ENCODE assay signal across 17 mouse cellular contexts in the genomic region with DNA sequence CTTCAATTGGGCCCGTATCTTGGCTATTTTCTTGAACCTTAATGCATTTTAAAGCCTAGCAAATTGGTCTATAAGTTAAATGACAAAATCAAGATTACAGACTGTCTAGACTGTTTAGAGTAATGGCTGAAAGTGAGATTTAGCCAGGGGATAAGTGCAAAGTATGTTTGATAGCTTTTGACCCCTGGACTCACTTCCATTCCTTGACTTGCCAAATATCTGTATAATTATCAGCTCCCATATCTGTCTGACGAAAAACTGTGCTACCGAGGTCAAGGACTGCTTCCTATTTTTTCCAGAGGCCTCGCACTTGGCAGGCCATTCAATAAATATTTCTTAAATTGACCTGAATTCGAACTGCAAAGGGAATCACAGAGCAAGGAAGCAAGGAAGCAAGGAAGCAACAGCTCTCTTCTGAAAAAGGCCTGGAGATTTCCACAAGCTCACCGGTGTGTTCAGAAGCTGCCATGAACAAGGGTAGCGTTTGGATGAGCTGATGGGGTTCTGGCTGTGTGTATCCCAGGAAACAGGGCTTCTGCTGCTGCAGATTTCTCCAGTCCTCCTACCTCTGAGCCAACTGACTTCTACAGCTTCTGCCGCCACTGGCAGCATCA.
DNase-seq lines count a peak whose midpoint lies in the region; ATAC-seq and TF ChIP-seq lines count a peak whose summit lies in the region.
"Had no signal": no experiment of that assay in that cellular context is flagged by ENCODE, and none has a peak within 500 bp of the region (broad histone marks: within the 10 kb centered on the region; RNA-seq: fewer than 3 reads in every experiment).

No protein-coding gene starts in this region.

- no peaks in the 10 kb centered on the region for H3K36me3 ChIP-seq in heart, postnatal 0 days (replicated peaks; ENCODE audit: control insufficient read depth, insufficient read depth, low read length)
- no peaks in the 10 kb centered on the region for H3K36me3 ChIP-seq in kidney, postnatal 0 days (ENCODE audit: insufficient read depth, low read length)

- H3K27me3 ChIP-seq in heart, postnatal 0 days (ENCODE audit: control insufficient read depth, insufficient read depth, low read length), result no peaks in the 10 kb centered on the region
- no peaks in the 10 kb centered on the region for H3K27me3 ChIP-seq in kidney, postnatal 0 days (ENCODE audit: insufficient read depth, low read length)
- H3K27me3 ChIP-seq: forebrain, embryonic 13.5 days; limb, embryonic 13.5 days; neural tube, embryonic 13.5 days had no signal

- intact Hi-C loops in heart, postnatal 10 days (cut with DNase I), result no loop called here

- H3K9me3 ChIP-seq in heart, postnatal 0 days (replicated peaks; ENCODE audit: control insufficient read depth, low read length), result no peaks in the 10 kb centered on the region
- no peaks in the 10 kb centered on the region for H3K9me3 ChIP-seq in kidney, postnatal 0 days (replicated peaks; ENCODE audit: low read length)
- H3K9me3 ChIP-seq: forebrain, embryonic 13.5 days; limb, embryonic 13.5 days; neural tube, embryonic 13.5 days had no signal

- no peak for ATAC-seq in heart, postnatal 0 days (ENCODE audit: insufficient read depth, low read depth)
- ATAC-seq in kidney, postnatal 0 days (replicated peaks; ENCODE audit: low FRiP score, low read depth), result no peak
- ATAC-seq: forebrain, embryonic 13.5 days had no signal

- DNase-seq in adrenal gland, postnatal 14 days, result peak; percentile 32
- DNase-seq in adrenal gland, adult 18-20 months (ENCODE audit: low spot score in 2 of 2), result no peak
- DNase-seq in heart, postnatal 0 days (ENCODE audit: low spot score), result no peak
- no peak for DNase-seq in heart, postnatal 10 days
- DNase-seq in kidney, postnatal 0 days (ENCODE audit: low spot score), result peak; percentile 49
- no peak for DNase-seq in kidney, postnatal 4 days
- DNase-seq in adipocyte (ENCODE audit: low spot score), result peak; percentile 7
- no peak for DNase-seq in lung, postnatal 14 days
- DNase-seq: cerebellum, adult 11-12 months; cerebellum, postnatal 25 days; gastrocnemius, postnatal 10 days; lung, postnatal 10 days; spleen, adult 18-20 months; thymus, adult 18-20 months had no signal

- H3K4me2 ChIP-seq in heart, postnatal 0 days (ENCODE audit: low read depth, low read length), result no peak overlapping the region
- no peak overlapping the region for H3K4me2 ChIP-seq in kidney, postnatal 0 days (ENCODE audit: low read length)
- H3K4me2 ChIP-seq: forebrain, embryonic 13.5 days; limb, embryonic 13.5 days; neural tube, embryonic 13.5 days had no signal

- H3K9ac ChIP-seq in heart, postnatal 0 days (replicated peaks; ENCODE audit: low read depth, low read length), result no peak overlapping the region
- H3K9ac ChIP-seq in kidney, postnatal 0 days (ENCODE audit: low read depth, low read length), result no peak overlapping the region
- H3K9ac ChIP-seq: forebrain, embryonic 13.5 days; limb, embryonic 13.5 days; neural tube, embryonic 13.5 days had no signal

- no peak for TF ChIP-seq CTCF in heart, postnatal 0 days (IDR thresholded peaks at IDR 0.05; ENCODE audit: low read depth)
- TF ChIP-seq CTCF in kidney, postnatal 0 days (IDR thresholded peaks at IDR 0.05; ENCODE audit: low read depth), result no peak

- 0 out of 2 replicates have a peak overlapping the region, but pooled peaks have one; percentile 7 for H3K27ac ChIP-seq in heart, postnatal 0 days (ENCODE audit: low read depth)
- H3K27ac ChIP-seq in kidney, postnatal 0 days, result no peak overlapping the region
- H3K27ac ChIP-seq: forebrain, embryonic 13.5 days; limb, embryonic 13.5 days; neural tube, embryonic 13.5 days had no signal

- no peak overlapping the region for H3K4me3 ChIP-seq in heart, postnatal 0 days (ENCODE audit: low read depth, low read length)
- no peak overlapping the region for H3K4me3 ChIP-seq in kidney, postnatal 0 days (replicated peaks; ENCODE audit: low read depth, low read length)
- H3K4me3 ChIP-seq: forebrain, embryonic 13.5 days; limb, embryonic 13.5 days; neural tube, embryonic 13.5 days had no signal

- whole genome bisulfite sequencing in heart, postnatal 0 days, result 47% methylated on average over 8 of the region's 8 CpGs
- 52% methylated on average over 8 of the region's 8 CpGs for WGBS in kidney, postnatal 0 days

- no peak for TF ChIP-seq EP300 in heart, postnatal 0 days (IDR thresholded peaks at IDR 0.05; ENCODE audit: low read depth)

- H3K4me1 ChIP-seq in heart, postnatal 0 days (ENCODE audit: control insufficient read depth, insufficient read depth), result no peaks in the 10 kb centered on the region
- H3K4me1 ChIP-seq in kidney, postnatal 0 days (replicated peaks; ENCODE audit: insufficient read depth, low read length), result no peaks in the 10 kb centered on the region
- H3K4me1 ChIP-seq: forebrain, embryonic 13.5 days had no signal

Comparison
In these comparisons a context has a peak if more than half of its experiments do, and no peak if none do; other contexts are left out.
1. DNase-seq: peak in adrenal gland, postnatal 14 days (single experiment), kidney, postnatal 0 days (single experiment) and adipocyte (single experiment); none in adrenal gland, adult 18-20 months (0 of 2), heart, postnatal 0 days (single experiment), heart, postnatal 10 days (0 of 2), kidney, postnatal 4 days (0 of 2) and lung, postnatal 14 days (single experiment).